Mouse (Mus musculus) spleen, adult 2 months (tissue): ENCODE results near the gene Stap2. TPM values are rescaled to one million over a fixed set of nuclear protein-coding genes. Genes with fewer than 3 reads are reported as not detected.

ENCODE experiments used
- DNase-seq, 2 experiments: peaks; one replicate each; pipeline versions ENCODE4 v3.0.0 to v3.0.0-alpha.2; 2012 to 2021; ENCODE audit warnings: low spot score in 2 of 2, low read depth in 1 of 2
- H3K27ac ChIP-seq: fragments of 200-500 bp; 2 replicates; pipeline ENCODE4 v1.5.1; 2012; ENCODE audit warnings: low read length, inconsistent platforms; ENCODE audit not compliant: insufficient read depth
- H3K27me3 ChIP-seq: fragments of 200-500 bp; 2 replicates; pipeline ENCODE4 v1.6.1; 2012; ENCODE audit warnings: mild to moderate bottlenecking, moderate library complexity, low read length, inconsistent platforms; ENCODE audit not compliant: control insufficient read depth, insufficient read depth
- H3K36me3 ChIP-seq: fragments of 200-500 bp; 2 replicates; pipeline ENCODE4 v1.6.1; 2012; ENCODE audit warnings: mild to moderate bottlenecking, low read length, inconsistent platforms; ENCODE audit not compliant: control insufficient read depth, insufficient read depth
- H3K4me1 ChIP-seq: fragments of 200-500 bp; 2 replicates; pipeline ENCODE4 v1.6.1; 2011; ENCODE audit warnings: inconsistent platforms; ENCODE audit not compliant: control insufficient read depth, insufficient read depth, insufficient read length
- H3K4me3 ChIP-seq: fragments of 200-500 bp; 2 replicates; pipeline ENCODE4 v1.5.1; 2011; ENCODE audit warnings: mild to moderate bottlenecking, inconsistent platforms; ENCODE audit not compliant: insufficient read depth, insufficient read length; ENCODE audit errors: extremely low read depth
- CTCF ChIP-seq: fragments of 200-500 bp; IDR thresholded peaks from 2 replicates; pipeline ENCODE4 v1.5.1; 2011; ENCODE audit warnings: mild to moderate bottlenecking, inconsistent platforms; ENCODE audit not compliant: insufficient read depth, insufficient read length, insufficient replicate concordance; ENCODE audit errors: extremely low read depth
- POLR2A ChIP-seq: fragments of 200-500 bp; IDR thresholded peaks from 2 replicates; pipeline ENCODE4 v1.6.1; 2011; ENCODE audit warnings: low read depth, low read length, inconsistent platforms
- WGBS: fragments of 180-500 bp; shearing (Covaris S2); methylation state at CpG from one replicate; pipeline ENCODE4 v1.1.7; 2018; 5-methylcytosine and 5-hydroxymethylcytosine counted together
- polyA plus RNA-seq: library from polyadenylated mRNA; depleted of rRNA; stranded (reverse); fragments of >200 nt; gene quantifications from 2 replicates; pipeline ENCODE4 v1.2.3, GENCODE M21; 2012

Gene Stap2
- polyA plus RNA-seq, 1 experiment = 12.0 TPM

- no peaks in the 10 kb centered on the region for H3K27me3 ChIP-seq
- H3K27ac ChIP-seq = no peak overlapping the region
- TF ChIP-seq CTCF (no peak), POLR2A (no peak)
- H3K36me3 ChIP-seq = peaks cover 16% of the 10 kb centered on the region
- no peak overlapping the region for H3K4me3 ChIP-seq
- DNase-seq = no peak
- H3K4me1 ChIP-seq = peaks cover 5% of the 10 kb centered on the region; the same call in 1 of the 2 replicates
Measured at GRCm38 (mm10) chr17:55960791-55961190, 44.6 kb downstream of the Stap2 start.

DNA sequence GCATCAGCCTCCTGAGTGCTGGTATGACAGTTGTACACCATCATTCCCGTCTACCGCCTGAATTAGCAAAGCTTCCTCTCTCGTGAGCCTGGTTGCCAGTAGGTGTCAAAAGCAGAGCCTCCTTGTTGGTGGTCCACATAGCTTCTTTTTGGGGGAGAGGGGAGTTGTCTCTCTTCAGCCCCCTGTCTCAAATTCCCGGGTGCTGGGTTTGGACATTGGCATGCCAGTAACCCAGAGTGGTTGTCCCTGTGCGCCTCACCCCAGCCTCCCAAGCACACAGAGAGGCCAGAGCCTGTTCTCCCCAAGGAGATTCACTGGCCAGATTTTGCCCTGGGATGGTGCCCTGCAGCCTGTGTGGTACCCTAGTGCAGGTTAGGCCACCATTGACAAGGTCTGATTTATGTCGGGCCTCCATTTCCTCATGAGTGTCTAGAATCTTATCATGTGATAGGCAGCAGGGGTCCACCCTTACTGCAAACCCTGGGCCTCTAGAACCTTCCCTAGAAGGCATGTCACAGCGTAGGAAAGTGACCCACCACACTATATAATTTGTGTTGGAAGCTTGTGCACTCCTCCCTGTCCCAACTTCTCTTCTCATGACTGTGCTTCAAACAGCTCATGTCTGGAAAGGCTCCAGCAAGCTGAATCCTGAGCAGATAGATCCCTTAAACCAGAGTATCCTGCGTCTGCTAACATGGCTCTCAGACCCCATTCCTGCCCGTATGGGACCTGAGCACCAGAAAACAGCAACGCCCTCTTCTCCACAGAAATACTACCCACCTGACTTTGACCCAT is 45.2 kb downstream of the Stap2 start:
- DNase-seq = no peak
- H3K36me3 ChIP-seq = peaks cover 12% of the 10 kb centered on the region
- H3K27me3 ChIP-seq = no peaks in the 10 kb centered on the region
- no peak overlapping the region for H3K27ac ChIP-seq
- H3K4me1 ChIP-seq = peaks cover 5% of the 10 kb centered on the region; the same call in 1 of the 2 replicates
- H3K4me3 ChIP-seq = no peak overlapping the region
- WGBS = 77% methylated on average over 10 of the region's 10 CpGs
- TF ChIP-seq POLR2A (no peak), CTCF (no peak)

- WGBS = under 1% methylated on average over 46 of the region's 46 CpGs
- Histone ChIP-seq H3K27me3 (no peaks in the 10 kb centered on the region), H3K27ac (peak within 1 kb of the TSS; percentile 95), H3K4me3 (peak within 1 kb of the TSS; percentile 95), H3K36me3 (peaks cover 6% of the 10 kb centered on the region; the same call in 1 of the 2 replicates), H3K4me1 (peaks cover 6% of the 10 kb centered on the region; the same call in 1 of the 2 replicates)
- peak; percentile 85 to 95 for DNase-seq
- TF ChIP-seq CTCF (no peak), POLR2A (peak; percentile 39)
Measured at GRCm38 (mm10) chr17:55958918-55959728, 46.3 kb downstream of the Stap2 start, which contains the start of gene Yju2. TSS of gene Yju2 (plus strand) at chr17:55959099.

- Histone ChIP-seq H3K36me3 (peaks cover 4% of the 10 kb centered on the region; the same call in 1 of the 2 replicates), H3K27ac (peak overlapping the region; percentile 95), H3K4me3 (peak overlapping the region; percentile 95; the same call in 1 of the 2 replicates), H3K4me1 (peaks cover 7% of the 10 kb centered on the region; the same call in 1 of the 2 replicates), H3K27me3 (no peaks in the 10 kb centered on the region)
- 46% methylated on average over 2 of the region's 2 CpGs for WGBS
- TF ChIP-seq CTCF (no peak), POLR2A (no peak)
- no peak for DNase-seq
Measured at GRCm38 (mm10) chr17:55958584-55958886, 46.8 kb downstream of the Stap2 start.

DNA sequence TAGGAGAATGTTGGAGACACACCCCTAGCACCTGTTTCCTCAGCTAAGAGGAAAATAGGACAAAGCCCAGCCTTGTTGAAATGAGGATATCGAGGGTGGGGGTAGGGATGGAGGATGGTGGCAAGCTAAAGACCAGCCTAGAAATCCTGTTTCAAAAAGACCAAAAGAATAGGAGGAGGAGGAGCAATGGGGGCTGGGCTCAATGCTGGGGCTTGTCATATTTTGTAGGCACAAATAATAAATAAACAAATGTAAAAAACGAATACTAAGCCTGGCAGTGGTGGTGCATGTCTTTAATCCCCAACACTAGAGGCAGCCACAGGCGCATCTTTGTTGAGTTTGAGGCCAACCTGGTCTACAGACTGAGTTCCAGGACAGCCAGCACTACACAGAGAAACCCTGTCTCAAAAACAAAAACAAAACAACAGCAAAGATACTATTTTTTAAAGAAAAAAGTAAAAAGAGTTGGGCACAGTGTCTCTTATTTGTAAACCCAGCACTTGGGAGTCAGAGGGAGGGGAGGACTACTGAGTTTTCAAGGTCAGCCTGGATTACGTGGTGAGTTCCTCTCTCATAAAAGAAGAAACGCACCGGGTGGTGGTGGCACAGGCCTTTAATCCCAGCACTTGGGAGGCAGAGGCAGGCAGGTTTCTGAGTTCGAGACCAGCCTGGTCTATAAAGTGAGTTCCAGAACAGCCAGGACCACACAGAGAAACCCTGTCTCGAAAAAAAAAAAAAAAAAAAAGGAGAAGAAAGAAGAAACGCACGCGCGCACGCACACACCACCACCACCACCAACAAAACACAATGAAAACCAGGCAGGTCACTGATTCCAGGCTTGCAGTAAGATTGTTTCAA is 47.4 kb downstream of the Stap2 start:
- WGBS = 82% methylated on average over 13 of the region's 13 CpGs
- Histone ChIP-seq H3K4me1 (peaks cover 7% of the 10 kb centered on the region; the same call in 1 of the 2 replicates), H3K27me3 (no peaks in the 10 kb centered on the region), H3K36me3 (peaks cover 3% of the 10 kb centered on the region; the same call in 1 of the 2 replicates), H3K27ac (peak overlapping the region; percentile 95), H3K4me3 (peak overlapping the region; percentile 95; the same call in 1 of the 2 replicates)
- no peak for DNase-seq
- TF ChIP-seq CTCF (no peak), POLR2A (no peak)

DNA sequence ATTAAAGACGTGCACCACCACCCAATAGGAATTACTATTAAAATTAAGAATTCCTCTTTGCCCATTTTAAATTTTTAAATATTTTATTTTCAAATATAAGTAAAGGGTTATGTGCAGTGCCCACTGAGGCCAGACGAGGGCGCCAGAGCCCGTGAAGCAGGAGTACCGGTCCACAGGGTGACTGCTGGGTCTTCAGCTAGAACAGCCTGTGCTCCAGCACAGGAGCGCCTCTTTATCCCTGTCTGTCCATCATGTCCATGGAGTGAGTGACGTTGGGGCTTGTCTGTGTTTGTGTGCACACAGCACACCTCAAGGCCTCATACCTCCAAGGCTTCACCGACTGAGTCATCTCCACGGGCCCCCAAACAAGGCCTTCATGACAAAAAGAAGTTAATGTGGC is 48.2 kb downstream of the Stap2 start:
- 32% methylated on average over 9 of the region's 9 CpGs for WGBS
- H3K4me3 ChIP-seq = no peak overlapping the region
- DNase-seq = peak in 1 of 2 experiments; percentile 67

More for the DNA sequence above, 48.2 kb downstream of the Stap2 start:
- no peaks in the 10 kb centered on the region for H3K27me3 ChIP-seq
- H3K27ac ChIP-seq = no peak overlapping the region
- peaks cover 3% of the 10 kb centered on the region; the same call in 1 of the 2 replicates for H3K36me3 ChIP-seq
- peaks cover 7% of the 10 kb centered on the region; the same call in 1 of the 2 replicates for H3K4me1 ChIP-seq
- peak; percentile 87 for TF ChIP-seq CTCF
- no peak for TF ChIP-seq POLR2A
